Mouse (Mus musculus): ENCODE results near the gene 1700024P04Rik. TPM values are rescaled to one million over a fixed set of nuclear protein-coding genes. Genes with fewer than 3 reads are reported as not detected.

The 1700024P04Rik gene
- polyA plus RNA-seq, 1 experiment from 2014 or later: not detected

- H3K27me3 ChIP-seq (replicated peaks; ENCODE audit: control insufficient read depth, insufficient read depth, low read length): no peaks in the 10 kb centered on the region
- no peaks in the 10 kb centered on the region for H3K4me1 ChIP-seq (ENCODE audit: control insufficient read depth, insufficient read depth, low read depth, low read length)
- no peak for ATAC-seq
- no peak overlapping the region for H3K9ac ChIP-seq (ENCODE audit: low read depth, low read length)
- no peak overlapping the region for H3K4me2 ChIP-seq (ENCODE audit: low read length)
- H3K9me3 ChIP-seq (ENCODE audit: control insufficient read depth, low read length): no peaks in the 10 kb centered on the region
- no peaks in the 10 kb centered on the region for H3K36me3 ChIP-seq (ENCODE audit: control insufficient read depth, insufficient read depth, low read length)
- 72% methylated on average over 5 of the region's 5 CpGs for WGBS
- no peak overlapping the region for H3K4me3 ChIP-seq (ENCODE audit: low read length)
- H3K27ac ChIP-seq (ENCODE audit: low read depth, low read length): no peak overlapping the region
These were observed 12.7 kb downstream of the 1700024P04Rik start for GRCm38 (mm10) chr13:98971641-98972040.

DNA sequence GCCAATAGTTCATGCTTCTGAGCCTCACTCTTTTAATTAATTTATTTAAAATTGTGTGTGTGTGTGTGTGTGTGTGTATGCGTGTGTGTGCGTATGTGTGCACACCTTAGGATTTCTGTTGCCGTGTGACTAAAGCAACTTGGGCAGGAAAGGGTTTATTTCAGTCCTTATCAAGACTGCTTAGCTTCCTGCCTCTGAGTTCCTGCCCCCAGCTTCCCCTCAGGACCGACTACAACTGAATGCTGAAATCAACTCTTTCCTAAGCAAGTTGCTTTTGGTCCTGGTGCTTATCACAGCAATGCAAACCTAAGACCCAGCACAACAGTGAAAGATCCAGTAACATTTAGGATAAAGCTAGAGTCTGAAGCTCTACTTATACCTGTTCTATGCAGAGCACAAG is 15.8 kb downstream of the 1700024P04Rik start:
- no peaks in the 10 kb centered on the region for H3K27me3 ChIP-seq (replicated peaks; ENCODE audit: control insufficient read depth, insufficient read depth, low read length)
- no peak overlapping the region for H3K4me2 ChIP-seq (ENCODE audit: low read length)
- WGBS: 88% methylated on average over 4 of the region's 4 CpGs
- H3K9ac ChIP-seq (ENCODE audit: low read depth, low read length): no peak overlapping the region
- H3K4me1 ChIP-seq (ENCODE audit: control insufficient read depth, insufficient read depth, low read depth, low read length): no peaks in the 10 kb centered on the region
- H3K27ac ChIP-seq (ENCODE audit: low read depth, low read length): no peak overlapping the region
- no peaks in the 10 kb centered on the region for H3K36me3 ChIP-seq (ENCODE audit: control insufficient read depth, insufficient read depth, low read length)
- H3K4me3 ChIP-seq (ENCODE audit: low read length): no peak overlapping the region
- no peak for ATAC-seq
- no peaks in the 10 kb centered on the region for H3K9me3 ChIP-seq (ENCODE audit: control insufficient read depth, low read length)

DNA sequence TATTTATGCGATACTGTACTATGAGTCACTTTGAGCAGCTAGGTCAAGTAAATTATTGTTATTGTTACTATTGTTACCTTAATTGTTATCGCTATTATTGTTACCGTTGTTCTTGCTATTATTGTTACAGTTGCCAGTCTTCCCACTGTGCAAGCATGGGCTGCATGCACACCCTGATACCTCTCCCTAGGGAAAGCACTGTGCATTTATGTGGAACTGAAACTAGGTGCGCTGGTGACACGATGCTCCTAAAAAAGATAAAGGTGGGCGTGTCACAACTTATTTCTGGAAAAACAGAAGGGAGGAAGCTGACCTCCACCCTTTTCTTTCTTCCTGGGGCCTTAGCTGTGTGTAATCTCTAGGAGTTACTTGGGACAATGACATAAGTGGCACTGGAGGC is 16.4 kb downstream of the 1700024P04Rik start:
- Histone ChIP-seq H3K4me1 (ENCODE audit: control insufficient read depth, insufficient read depth, low read depth, low read length) (no peaks in the 10 kb centered on the region), H3K27me3 (replicated peaks; ENCODE audit: control insufficient read depth, insufficient read depth, low read length) (no peaks in the 10 kb centered on the region), H3K36me3 (ENCODE audit: control insufficient read depth, insufficient read depth, low read length) (no peaks in the 10 kb centered on the region), H3K4me2 (ENCODE audit: low read length) (no peak overlapping the region), H3K4me3 (ENCODE audit: low read length) (no peak overlapping the region), H3K9ac (ENCODE audit: low read depth, low read length) (no peak overlapping the region), H3K9me3 (ENCODE audit: control insufficient read depth, low read length) (no peaks in the 10 kb centered on the region), H3K27ac (ENCODE audit: low read depth, low read length) (no peak overlapping the region)
- WGBS: 89% methylated on average over 6 of the region's 6 CpGs
- ATAC-seq: no peak

GRCm38 (mm10) chr13:98966583-98966982 is 17.8 kb downstream of the 1700024P04Rik start:
- no peak for ATAC-seq
- Histone ChIP-seq H3K36me3 (ENCODE audit: control insufficient read depth, insufficient read depth, low read length) (no peaks in the 10 kb centered on the region), H3K4me3 (ENCODE audit: low read length) (no peak overlapping the region), H3K9me3 (ENCODE audit: control insufficient read depth, low read length) (no peaks in the 10 kb centered on the region), H3K4me2 (ENCODE audit: low read length) (no peak overlapping the region), H3K9ac (ENCODE audit: low read depth, low read length) (no peak overlapping the region), H3K4me1 (ENCODE audit: control insufficient read depth, insufficient read depth, low read depth, low read length) (no peaks in the 10 kb centered on the region), H3K27ac (ENCODE audit: low read depth, low read length) (no peak overlapping the region), H3K27me3 (replicated peaks; ENCODE audit: control insufficient read depth, insufficient read depth, low read length) (no peaks in the 10 kb centered on the region)
- WGBS: 84% methylated on average over 5 of the region's 5 CpGs

GRCm38 (mm10) chr13:98963612-98964011 is 20.8 kb downstream of the 1700024P04Rik start:
- no peaks in the 10 kb centered on the region for H3K4me1 ChIP-seq (ENCODE audit: control insufficient read depth, insufficient read depth, low read depth, low read length)
- no peak overlapping the region for H3K9ac ChIP-seq (ENCODE audit: low read depth, low read length)
- H3K36me3 ChIP-seq (ENCODE audit: control insufficient read depth, insufficient read depth, low read length): no peaks in the 10 kb centered on the region
- 100% methylated on average over 1 of the region's 1 CpGs for whole genome bisulfite sequencing
- no peak overlapping the region for H3K27ac ChIP-seq (ENCODE audit: low read depth, low read length)
- ATAC-seq: no peak
- no peaks in the 10 kb centered on the region for H3K27me3 ChIP-seq (replicated peaks; ENCODE audit: control insufficient read depth, insufficient read depth, low read length)
- H3K4me2 ChIP-seq (ENCODE audit: low read length): no peak overlapping the region
- H3K4me3 ChIP-seq (ENCODE audit: low read length): no peak overlapping the region
- H3K9me3 ChIP-seq (ENCODE audit: control insufficient read depth, low read length): no peaks in the 10 kb centered on the region

- Histone ChIP-seq H3K4me3 (ENCODE audit: low read length) (no peak overlapping the region), H3K4me1 (ENCODE audit: control insufficient read depth, insufficient read depth, low read depth, low read length) (no peaks in the 10 kb centered on the region), H3K27ac (ENCODE audit: low read depth, low read length) (no peak overlapping the region), H3K27me3 (replicated peaks; ENCODE audit: control insufficient read depth, insufficient read depth, low read length) (no peaks in the 10 kb centered on the region), H3K9ac (ENCODE audit: low read depth, low read length) (no peak overlapping the region), H3K4me2 (ENCODE audit: low read length) (no peak overlapping the region), H3K36me3 (ENCODE audit: control insufficient read depth, insufficient read depth, low read length) (no peaks in the 10 kb centered on the region), H3K9me3 (ENCODE audit: control insufficient read depth, low read length) (no peaks in the 10 kb centered on the region)
- WGBS: 27% methylated on average over 2 of the region's 2 CpGs
- no peak for ATAC-seq
These were observed 26.2 kb downstream of the 1700024P04Rik start for GRCm38 (mm10) chr13:98958177-98958576.

- Histone ChIP-seq H3K9ac (ENCODE audit: low read depth, low read length) (no peak overlapping the region), H3K4me2 (ENCODE audit: low read length) (no peak overlapping the region), H3K36me3 (ENCODE audit: control insufficient read depth, insufficient read depth, low read length) (no peaks in the 10 kb centered on the region), H3K9me3 (ENCODE audit: control insufficient read depth, low read length) (no peaks in the 10 kb centered on the region), H3K27me3 (replicated peaks; ENCODE audit: control insufficient read depth, insufficient read depth, low read length) (no peaks in the 10 kb centered on the region), H3K4me1 (ENCODE audit: control insufficient read depth, insufficient read depth, low read depth, low read length) (no peaks in the 10 kb centered on the region), H3K27ac (ENCODE audit: low read depth, low read length) (no peak overlapping the region), H3K4me3 (ENCODE audit: low read length) (no peak overlapping the region)
- no peak for ATAC-seq
- WGBS: 87% methylated on average over 2 of the region's 2 CpGs
These were observed 28.2 kb downstream of the 1700024P04Rik start for GRCm38 (mm10) chr13:98956209-98956608.

DNA sequence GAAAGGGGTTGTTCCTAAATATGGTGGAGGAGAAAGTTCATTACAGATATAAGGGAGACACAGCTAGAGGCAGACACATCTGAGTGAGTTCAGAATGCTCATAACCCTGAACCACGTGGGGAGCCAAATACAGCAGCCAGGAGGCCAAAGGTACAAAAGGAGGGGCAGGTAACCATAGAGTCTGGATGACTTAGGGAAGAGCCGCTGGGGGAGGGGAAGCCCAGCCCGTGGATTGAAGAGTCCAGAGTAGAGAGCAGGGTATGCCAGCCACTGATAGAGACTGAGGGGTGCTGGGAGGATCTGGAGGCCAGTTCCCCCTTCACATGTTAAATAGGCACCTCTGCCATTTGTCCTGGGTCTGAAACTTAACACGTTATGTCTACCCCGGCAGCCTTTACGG is 28.7 kb downstream of the 1700024P04Rik start:
- no peaks in the 10 kb centered on the region for H3K27me3 ChIP-seq (replicated peaks; ENCODE audit: control insufficient read depth, insufficient read depth, low read length)
- no peaks in the 10 kb centered on the region for H3K36me3 ChIP-seq (ENCODE audit: control insufficient read depth, insufficient read depth, low read length)
- H3K9me3 ChIP-seq (ENCODE audit: control insufficient read depth, low read length): no peaks in the 10 kb centered on the region
- WGBS: 59% methylated on average over 6 of the region's 6 CpGs
- ATAC-seq: no peak
- H3K4me3 ChIP-seq (ENCODE audit: low read length): no peak overlapping the region
- H3K9ac ChIP-seq (ENCODE audit: low read depth, low read length): no peak overlapping the region
- H3K4me1 ChIP-seq (ENCODE audit: control insufficient read depth, insufficient read depth, low read depth, low read length): no peaks in the 10 kb centered on the region
- H3K4me2 ChIP-seq (ENCODE audit: low read length): no peak overlapping the region
- H3K27ac ChIP-seq (ENCODE audit: low read depth, low read length): no peak overlapping the region

GRCm38 (mm10) chr13:98955226-98955625 is 29.1 kb downstream of the 1700024P04Rik start:
- 56% methylated on average over 5 of the region's 5 CpGs for WGBS
- no peak overlapping the region for H3K27ac ChIP-seq (ENCODE audit: low read depth, low read length)
- no peaks in the 10 kb centered on the region for H3K27me3 ChIP-seq (replicated peaks; ENCODE audit: control insufficient read depth, insufficient read depth, low read length)
- H3K36me3 ChIP-seq (ENCODE audit: control insufficient read depth, insufficient read depth, low read length): no peaks in the 10 kb centered on the region
- H3K4me3 ChIP-seq (ENCODE audit: low read length): no peak overlapping the region
- no peaks in the 10 kb centered on the region for H3K4me1 ChIP-seq (ENCODE audit: control insufficient read depth, insufficient read depth, low read depth, low read length)
- no peaks in the 10 kb centered on the region for H3K9me3 ChIP-seq (ENCODE audit: control insufficient read depth, low read length)
- H3K9ac ChIP-seq (ENCODE audit: low read depth, low read length): no peak overlapping the region
- ATAC-seq: no peak
- no peak overlapping the region for H3K4me2 ChIP-seq (ENCODE audit: low read length)

DNA sequence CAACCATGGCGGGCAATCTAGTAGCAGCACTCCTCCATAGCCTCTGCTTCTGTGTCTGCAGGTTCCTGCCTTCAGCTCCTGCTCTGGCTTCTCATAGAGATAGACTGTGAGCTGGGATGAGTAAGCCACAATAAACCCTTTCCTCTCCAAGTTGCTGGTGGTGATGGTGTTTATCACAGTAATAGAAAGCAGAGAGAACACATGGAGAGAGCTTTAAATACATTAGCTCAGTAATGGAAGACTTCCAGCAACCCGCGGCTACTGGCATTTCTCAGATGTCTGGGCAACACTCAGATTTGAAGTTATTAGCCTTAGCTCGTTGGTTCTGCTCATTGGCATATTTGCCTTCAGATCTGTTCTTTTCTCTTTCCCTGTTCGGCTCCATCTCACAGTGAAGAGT is 30.5 kb downstream of the 1700024P04Rik start:
- 64% methylated on average over 5 of the region's 5 CpGs for WGBS
- ATAC-seq: no peak

More for the DNA sequence above, 30.5 kb downstream of the 1700024P04Rik start:
- no peak overlapping the region for H3K4me3 ChIP-seq (ENCODE audit: low read length)
- no peaks in the 10 kb centered on the region for H3K4me1 ChIP-seq (ENCODE audit: control insufficient read depth, insufficient read depth, low read depth, low read length)
- H3K27me3 ChIP-seq (replicated peaks; ENCODE audit: control insufficient read depth, insufficient read depth, low read length): no peaks in the 10 kb centered on the region
- no peak overlapping the region for H3K4me2 ChIP-seq (ENCODE audit: low read length)
- H3K9ac ChIP-seq (ENCODE audit: low read depth, low read length): no peak overlapping the region
- no peaks in the 10 kb centered on the region for H3K36me3 ChIP-seq (ENCODE audit: control insufficient read depth, insufficient read depth, low read length)
- no peaks in the 10 kb centered on the region for H3K9me3 ChIP-seq (ENCODE audit: control insufficient read depth, low read length)
- H3K27ac ChIP-seq (ENCODE audit: low read depth, low read length): no peak overlapping the region
